Mouse (Mus musculus) spleen, adult 2 months (tissue): ENCODE measurements around the gene Gfod1. TPM values are rescaled to one million over a fixed set of nuclear protein-coding genes. Genes with fewer than 3 reads are reported as not detected.
A peak's percentile ranks its signal among the peaks of the same experiment; 100 is the strongest.

Experiments
- DNase-seq, 2 experiments: peaks; one replicate each; pipeline versions ENCODE4 v3.0.0 to v3.0.0-alpha.2; 2012 to 2021; ENCODE audit warnings: low spot score in 2 of 2, low read depth in 1 of 2
- H3K27ac ChIP-seq: fragments of 200-500 bp; 2 replicates; pipeline ENCODE4 v1.5.1; 2012; ENCODE audit warnings: low read length, inconsistent platforms; ENCODE audit not compliant: insufficient read depth
- H3K27me3 ChIP-seq: fragments of 200-500 bp; 2 replicates; pipeline ENCODE4 v1.6.1; 2012; ENCODE audit warnings: mild to moderate bottlenecking, moderate library complexity, low read length, inconsistent platforms; ENCODE audit not compliant: control insufficient read depth, insufficient read depth
- H3K36me3 ChIP-seq: fragments of 200-500 bp; 2 replicates; pipeline ENCODE4 v1.6.1; 2012; ENCODE audit warnings: mild to moderate bottlenecking, low read length, inconsistent platforms; ENCODE audit not compliant: control insufficient read depth, insufficient read depth
- H3K4me1 ChIP-seq: fragments of 200-500 bp; 2 replicates; pipeline ENCODE4 v1.6.1; 2011; ENCODE audit warnings: inconsistent platforms; ENCODE audit not compliant: control insufficient read depth, insufficient read depth, insufficient read length
- H3K4me3 ChIP-seq: fragments of 200-500 bp; 2 replicates; pipeline ENCODE4 v1.5.1; 2011; ENCODE audit warnings: mild to moderate bottlenecking, inconsistent platforms; ENCODE audit not compliant: insufficient read depth, insufficient read length; ENCODE audit errors: extremely low read depth
- CTCF ChIP-seq: fragments of 200-500 bp; IDR thresholded peaks from 2 replicates; pipeline ENCODE4 v1.5.1; 2011; ENCODE audit warnings: mild to moderate bottlenecking, inconsistent platforms; ENCODE audit not compliant: insufficient read depth, insufficient read length, insufficient replicate concordance; ENCODE audit errors: extremely low read depth
- POLR2A ChIP-seq: fragments of 200-500 bp; IDR thresholded peaks from 2 replicates; pipeline ENCODE4 v1.6.1; 2011; ENCODE audit warnings: low read depth, low read length, inconsistent platforms
- WGBS: fragments of 180-500 bp; shearing (Covaris S2); methylation state at CpG from one replicate; pipeline ENCODE4 v1.1.7; 2018; 5-methylcytosine and 5-hydroxymethylcytosine counted together
- polyA plus RNA-seq: library from polyadenylated mRNA; depleted of rRNA; stranded (reverse); fragments of >200 nt; gene quantifications from 2 replicates; pipeline ENCODE4 v1.2.3, GENCODE M21; 2012

Gfod1 gene
- polyA plus RNA-seq, 1 experiment, result 2.8 TPM

DNA sequence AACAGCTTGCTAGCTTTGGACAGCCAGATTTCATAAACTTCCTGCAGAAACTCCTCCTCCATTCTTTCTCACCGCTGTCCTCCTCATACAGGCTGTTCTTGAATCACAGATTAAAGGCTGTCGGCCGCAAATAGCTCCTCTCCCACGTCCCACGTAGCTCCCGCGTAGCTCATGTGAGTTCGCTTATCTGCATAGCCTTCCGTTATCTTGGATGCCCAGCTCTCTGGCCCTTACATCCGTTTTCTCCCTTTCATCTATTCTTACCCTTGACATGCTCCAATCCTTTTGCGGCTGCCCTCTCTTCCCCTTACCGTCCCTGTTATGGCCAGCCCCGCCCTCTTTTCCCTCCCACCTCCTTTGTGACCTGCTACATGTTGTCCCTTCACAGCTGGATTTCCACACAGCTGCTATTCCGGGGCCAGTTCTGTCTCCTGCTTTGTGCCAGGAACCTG, 112.2 kb downstream of the Gfod1 start:
- no peak for TF ChIP-seq CTCF
- no peak for DNase-seq
- WGBS, result 4% methylated on average over 14 of the region's 14 CpGs
- H3K36me3 ChIP-seq, result no peaks in the 10 kb centered on the region
- no peak overlapping the region for H3K27ac ChIP-seq
- no peaks in the 10 kb centered on the region for H3K27me3 ChIP-seq
- 0 out of 2 replicates have a peak, but pooled peaks cover 4% of the 10 kb centered on the region for H3K4me1 ChIP-seq
- H3K4me3 ChIP-seq, result no peak overlapping the region

GRCm38 (mm10) chr13:43191290-43191689, 112.7 kb downstream of the Gfod1 start:
- Histone ChIP-seq H3K27ac (no peak overlapping the region), H3K36me3 (no peaks in the 10 kb centered on the region), H3K4me1 (0 out of 2 replicates have a peak, but pooled peaks cover 4% of the 10 kb centered on the region), H3K4me3 (no peak overlapping the region), H3K27me3 (no peaks in the 10 kb centered on the region)
- DNase-seq, result no peak
- 19% methylated on average over 2 of the region's 2 CpGs for WGBS
- TF ChIP-seq CTCF (no peak), POLR2A (no peak)

GRCm38 (mm10) chr13:43187736-43188135, 116.2 kb downstream of the Gfod1 start:
- TF ChIP-seq CTCF (no peak), POLR2A (no peak)
- H3K36me3 ChIP-seq, result no peaks in the 10 kb centered on the region
- 91% methylated on average over 4 of the region's 4 CpGs for WGBS
- DNase-seq, result no peak
- 0 out of 2 replicates have a peak, but pooled peaks cover 4% of the 10 kb centered on the region for H3K4me1 ChIP-seq
- H3K27ac ChIP-seq, result no peak overlapping the region
- H3K27me3 ChIP-seq, result no peaks in the 10 kb centered on the region
- H3K4me3 ChIP-seq, result no peak overlapping the region

DNA sequence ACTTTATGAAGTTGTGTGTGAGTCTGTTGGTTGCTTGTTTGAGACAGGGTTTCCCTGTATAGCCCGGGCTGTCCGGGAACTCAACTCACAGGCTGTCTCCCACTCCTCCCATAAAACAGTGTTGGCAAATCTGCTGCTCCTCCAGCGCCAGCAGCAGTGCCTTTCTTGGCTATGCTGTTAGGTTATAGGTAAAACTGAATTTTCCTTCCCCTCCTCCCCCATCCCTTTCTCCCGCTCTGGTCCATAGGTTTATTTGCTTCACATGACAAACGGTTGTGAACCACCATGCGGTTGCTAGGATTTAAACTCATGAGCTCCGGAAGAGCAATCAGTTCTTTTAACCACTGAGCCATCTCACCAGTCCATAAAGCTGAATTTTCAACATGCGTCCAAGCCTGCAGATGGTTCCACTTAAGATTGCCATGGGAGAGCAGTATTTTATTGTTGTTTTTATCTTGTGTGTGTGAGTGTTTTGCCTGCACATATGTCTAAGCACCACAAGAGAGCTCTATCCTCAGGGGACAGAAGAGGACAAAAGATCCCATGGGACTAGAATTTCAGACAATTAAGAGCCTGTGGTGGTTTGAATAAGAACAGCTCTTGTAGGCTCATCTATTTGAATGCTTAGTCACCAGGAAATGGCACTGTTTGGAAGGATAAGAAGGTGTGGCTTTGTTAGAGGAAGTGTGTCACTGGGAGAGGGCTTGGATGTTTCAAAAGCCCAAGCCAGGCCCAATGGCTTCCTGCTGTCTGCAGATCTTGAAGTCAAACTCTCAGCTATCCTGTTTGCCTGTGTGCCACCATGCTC, 120.5 kb downstream of the Gfod1 start:
- no peaks in the 10 kb centered on the region for H3K4me1 ChIP-seq
- WGBS, result 60% methylated on average over 8 of the region's 8 CpGs
- no peaks in the 10 kb centered on the region for H3K36me3 ChIP-seq
- no peak overlapping the region for H3K4me3 ChIP-seq
- H3K27me3 ChIP-seq, result no peaks in the 10 kb centered on the region
- TF ChIP-seq POLR2A, result no peak
- no peak for TF ChIP-seq CTCF
- H3K27ac ChIP-seq, result no peak overlapping the region
- no peak for DNase-seq

GRCm38 (mm10) chr13:43182465-43183201, 121.3 kb downstream of the Gfod1 start:
- H3K4me3 ChIP-seq, result no peak overlapping the region
- no peak overlapping the region for H3K27ac ChIP-seq
- WGBS, result 19% methylated on average over 14 of the region's 14 CpGs
- no peaks in the 10 kb centered on the region for H3K36me3 ChIP-seq
- no peaks in the 10 kb centered on the region for H3K27me3 ChIP-seq
- no peaks in the 10 kb centered on the region for H3K4me1 ChIP-seq
- TF ChIP-seq POLR2A (no peak), CTCF (peak; percentile 86; the same call in 1 of the 2 replicates)
- peak; percentile 54 to 76 for DNase-seq

GRCm38 (mm10) chr13:43181104-43181503, 122.9 kb downstream of the Gfod1 start:
- no peak overlapping the region for H3K27ac ChIP-seq
- H3K36me3 ChIP-seq, result no peaks in the 10 kb centered on the region
- H3K4me3 ChIP-seq, result no peak overlapping the region
- TF ChIP-seq POLR2A (no peak), CTCF (no peak)
- H3K27me3 ChIP-seq, result no peaks in the 10 kb centered on the region
- WGBS, result 88% methylated on average over 7 of the region's 7 CpGs
- H3K4me1 ChIP-seq, result peaks cover 2% of the 10 kb centered on the region; the same call in 1 of the 2 replicates
- DNase-seq, result no peak
